Mouse (Mus musculus) Muller cell, postnatal 12 days (primary cell): Measurements from ENCODE around the gene Ppm1b.
A peak's percentile ranks its signal among the peaks of the same experiment; 100 is the strongest.
"Not testable (repeated sequence)": the region's sequence is repeated elsewhere in the genome, so short reads cannot be mapped to it uniquely, and the experiment has no call there.

Source experiments
- DNase-seq: peaks from one replicate; pipeline ENCODE4 v3.0.0-alpha.2; 2015; ENCODE audit errors: inconsistent ontology term

The Ppm1b gene

DNA sequence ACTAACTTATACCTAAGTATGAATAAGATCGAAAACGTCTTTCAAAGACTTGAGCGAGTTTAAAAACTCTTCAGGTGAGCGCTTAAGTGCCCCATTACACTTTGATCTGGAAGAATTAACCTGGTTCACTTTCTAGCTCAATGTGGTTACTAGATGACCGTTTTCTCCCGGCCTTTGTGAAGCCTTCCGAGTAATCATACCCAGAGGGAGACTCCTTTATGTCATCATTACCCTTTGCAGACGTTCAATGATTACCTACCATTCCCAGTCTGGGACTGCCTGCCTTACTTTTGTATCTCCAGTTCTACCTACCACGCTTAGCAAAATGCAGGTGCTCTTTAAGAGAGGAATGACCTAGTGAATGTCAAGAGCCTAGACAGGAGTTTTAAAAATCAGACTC lies at the start of gene Ppm1b:
Gene Ppm1b, plus strand, starts transcription at position 301 of the 400 bp plus-strand sequence.
- DNase-seq: no peak

DNA sequence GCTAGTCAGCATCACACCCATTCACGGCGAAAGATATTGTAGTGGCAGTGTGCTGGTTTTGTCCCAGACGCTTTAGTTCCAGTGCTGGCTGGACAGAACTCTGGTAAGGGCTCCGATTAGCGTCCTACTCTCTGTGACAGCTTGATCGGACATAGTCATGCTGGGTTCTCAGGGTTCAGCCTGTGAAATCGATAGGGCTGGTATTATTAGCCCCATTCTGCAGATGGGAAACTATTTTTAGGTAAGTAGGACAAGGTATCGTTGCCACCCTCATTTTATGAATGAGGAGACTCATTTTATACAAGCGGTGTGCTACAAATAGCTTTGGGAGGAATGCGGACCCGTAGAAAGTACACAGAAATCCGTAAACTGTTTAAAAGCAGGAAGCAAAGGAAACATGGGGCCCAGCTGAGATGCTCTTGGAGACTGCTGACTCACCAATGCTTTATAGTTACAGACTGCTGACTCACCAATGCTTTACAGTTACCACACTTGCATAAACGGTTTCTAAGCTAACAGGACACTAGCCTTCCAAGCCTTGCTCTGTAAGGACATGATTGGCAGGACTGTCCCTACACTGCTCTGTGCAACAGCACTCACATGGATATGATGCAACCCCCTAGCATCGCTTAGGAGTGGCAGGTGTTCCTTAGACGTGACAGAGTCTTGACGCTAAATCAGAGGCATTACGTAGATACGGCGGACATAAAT lies 34.7 kb upstream of the Ppm1b start:
- DNase-seq: no peak

DNA sequence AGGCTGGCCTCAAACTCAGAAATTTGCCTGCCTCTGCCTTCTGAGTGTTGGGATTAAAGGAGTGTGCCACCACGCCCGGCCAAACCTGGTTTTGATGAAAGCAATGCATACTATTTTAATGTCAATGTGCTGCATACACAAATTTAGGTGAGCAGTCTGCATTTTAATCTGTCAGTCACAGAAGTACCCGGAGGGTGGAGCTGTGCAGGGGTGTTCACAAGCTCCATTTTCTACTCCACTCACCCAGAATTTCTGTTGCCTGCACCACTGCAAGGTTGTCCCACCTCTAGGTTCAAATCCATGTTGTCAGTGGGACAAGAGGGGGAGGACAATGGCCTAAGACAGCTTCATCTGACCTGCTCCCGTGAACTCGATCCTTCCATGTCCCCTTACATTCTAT lies 31.8 kb upstream of the Ppm1b start:
- no peak for DNase-seq

DNA sequence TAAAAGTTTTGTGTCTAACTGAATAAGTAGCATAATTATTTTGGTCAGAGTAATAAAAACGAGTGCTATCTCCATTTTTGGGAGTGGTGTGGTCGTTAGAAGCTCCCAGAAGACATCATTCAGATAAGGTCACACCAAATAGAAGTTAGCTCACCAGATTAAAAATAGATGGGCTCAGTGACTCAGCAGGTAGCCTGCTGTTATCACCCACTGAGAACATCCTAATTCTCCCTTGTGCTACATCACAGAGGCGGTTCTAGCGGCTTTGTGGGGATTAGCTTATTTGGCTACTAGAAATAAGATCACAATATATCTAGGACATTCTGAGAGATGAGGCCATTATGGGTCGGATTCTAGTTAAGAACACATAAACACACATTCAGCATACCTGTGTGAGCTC lies 30.3 kb upstream of the Ppm1b start:
- no peak for DNase-seq

DNA sequence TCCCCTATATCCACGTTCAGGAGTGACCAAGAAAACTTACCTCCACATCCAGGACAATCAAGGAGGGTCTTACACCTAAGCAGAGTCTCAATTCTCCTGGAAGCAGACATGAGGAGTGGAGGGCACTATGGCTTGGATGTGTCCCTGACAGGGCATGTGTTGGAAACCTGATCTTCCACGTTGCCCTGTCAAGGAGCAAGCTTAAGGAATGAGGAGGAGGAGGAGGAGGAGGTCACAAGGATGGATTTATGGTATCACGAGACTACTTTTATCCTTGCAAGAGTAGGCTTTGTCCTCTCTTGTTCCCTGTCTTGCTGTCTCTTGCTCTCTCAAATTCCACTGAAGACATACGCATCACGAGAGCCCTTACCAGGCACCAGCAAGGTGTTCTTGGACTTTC lies 29.0 kb upstream of the Ppm1b start:
- DNase-seq: no peak

DNA sequence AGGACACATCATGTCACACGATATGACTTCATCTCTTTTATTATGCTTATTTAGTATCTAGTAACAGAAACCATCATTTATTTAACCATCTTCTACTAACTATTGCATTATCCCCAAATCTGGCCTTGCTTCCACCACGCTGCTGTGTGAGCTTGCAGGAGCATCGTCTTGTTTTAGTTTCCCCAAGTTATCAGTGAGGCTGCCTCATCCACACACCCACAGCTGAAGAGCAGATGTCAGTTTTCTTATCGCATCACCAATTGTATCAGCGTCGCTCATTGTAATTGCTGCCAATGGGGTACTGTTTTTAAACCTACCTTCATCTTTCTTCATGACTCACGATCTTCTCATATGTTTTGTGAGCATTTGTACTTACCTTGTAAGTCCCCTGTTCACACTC lies 23.6 kb upstream of the Ppm1b start:
- no peak for DNase-seq

DNA sequence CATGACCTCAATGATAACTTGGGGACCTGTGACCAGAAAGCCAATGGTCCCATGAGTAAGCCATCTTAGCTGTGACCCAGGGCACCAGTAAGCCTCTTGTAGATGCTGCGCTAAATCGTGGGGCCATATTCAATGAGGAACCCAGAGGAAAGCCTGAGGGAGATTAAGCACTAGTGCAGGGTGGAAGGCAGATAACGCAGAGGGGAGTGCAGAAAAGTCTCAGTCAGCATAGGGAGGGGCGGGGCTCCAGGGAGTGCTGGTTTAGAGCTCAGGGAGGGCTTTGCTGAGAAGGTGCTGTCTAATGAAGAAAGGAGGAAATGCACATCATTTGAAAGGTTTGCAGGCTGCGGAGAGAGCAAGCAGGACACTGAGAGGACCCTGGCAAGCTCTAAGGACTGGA lies 22.6 kb upstream of the Ppm1b start:
- no peak for DNase-seq

DNA sequence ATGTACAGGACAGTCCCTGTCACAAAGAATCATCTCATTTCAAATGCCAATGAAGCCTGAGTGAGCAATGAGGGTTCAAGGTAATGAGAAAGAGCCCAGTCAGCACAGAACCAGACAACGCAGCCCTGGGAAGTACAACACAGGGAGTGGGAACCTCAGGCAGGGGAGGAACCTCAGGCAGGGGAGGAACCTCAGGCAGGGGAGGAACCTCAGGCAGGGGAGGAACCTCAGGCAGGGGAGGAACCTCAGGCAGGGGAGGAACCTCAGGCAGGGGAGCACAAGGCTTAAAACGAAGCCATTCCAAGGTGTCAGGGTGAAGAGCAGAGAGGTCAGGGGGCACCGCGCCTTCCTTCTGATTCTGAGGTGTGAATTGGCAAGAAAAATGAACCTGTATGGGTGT lies 20.9 kb upstream of the Ppm1b start:
- not testable (repeated sequence) for DNase-seq

DNA sequence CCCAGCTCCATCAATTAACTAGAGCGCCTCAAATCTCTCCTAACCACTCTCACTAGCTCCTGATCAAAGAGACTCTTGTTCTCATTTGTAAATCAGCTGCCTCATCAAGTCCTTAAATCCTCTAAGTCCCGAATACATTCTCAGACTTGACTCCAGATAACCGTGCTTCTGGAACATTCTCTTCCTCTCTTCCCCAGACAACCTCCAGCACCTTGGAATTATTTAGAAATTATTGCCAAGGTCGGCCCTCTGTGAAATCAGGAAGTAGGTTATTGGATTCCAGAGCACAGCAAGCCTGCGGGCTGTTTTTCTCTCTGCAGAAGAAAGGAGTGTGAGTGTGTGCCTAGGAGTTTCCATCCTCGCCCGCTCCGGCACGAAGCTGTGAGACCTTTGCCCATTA lies 20.2 kb upstream of the Ppm1b start:
- DNase-seq: peak; percentile 42

DNA sequence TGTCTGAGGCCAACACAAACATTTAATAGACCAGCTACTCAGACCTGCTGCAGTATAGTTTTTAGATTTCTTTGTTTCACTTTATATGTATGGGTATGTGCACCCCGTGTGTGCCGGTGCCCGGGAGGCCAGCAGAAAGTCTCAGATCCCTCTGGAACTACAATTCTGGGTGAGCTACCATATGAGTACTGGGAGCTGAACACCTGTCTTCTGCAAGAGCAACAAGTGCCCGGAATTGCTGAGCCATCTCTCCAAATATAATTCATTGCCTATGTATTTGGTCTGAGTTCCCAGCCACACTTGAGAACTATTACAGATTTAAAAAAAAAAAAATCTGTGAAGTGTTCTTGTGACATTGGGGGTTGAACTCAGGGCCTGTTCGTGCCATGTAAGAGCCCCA lies 19.7 kb upstream of the Ppm1b start:
- no peak for DNase-seq

DNA sequence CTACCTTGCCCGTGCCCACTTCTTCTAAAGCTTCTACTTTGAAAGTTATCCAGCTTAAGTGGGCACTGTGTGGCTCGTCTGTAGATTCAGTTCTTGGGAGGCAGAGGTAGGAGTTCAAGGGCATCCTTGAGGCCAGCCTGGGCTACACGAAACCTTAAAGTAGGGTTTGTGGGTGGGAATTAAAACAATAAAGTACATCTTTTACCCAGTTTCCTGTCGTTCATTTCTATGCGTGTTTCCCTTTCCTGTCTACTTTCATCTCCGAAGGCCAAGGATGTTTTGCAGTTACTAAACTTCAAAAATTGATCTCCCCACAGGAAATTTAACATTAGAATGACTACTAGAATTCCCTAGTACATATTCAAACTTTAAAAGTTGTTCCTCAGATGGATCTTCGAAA lies 19.3 kb upstream of the Ppm1b start:
- no peak for DNase-seq

DNA sequence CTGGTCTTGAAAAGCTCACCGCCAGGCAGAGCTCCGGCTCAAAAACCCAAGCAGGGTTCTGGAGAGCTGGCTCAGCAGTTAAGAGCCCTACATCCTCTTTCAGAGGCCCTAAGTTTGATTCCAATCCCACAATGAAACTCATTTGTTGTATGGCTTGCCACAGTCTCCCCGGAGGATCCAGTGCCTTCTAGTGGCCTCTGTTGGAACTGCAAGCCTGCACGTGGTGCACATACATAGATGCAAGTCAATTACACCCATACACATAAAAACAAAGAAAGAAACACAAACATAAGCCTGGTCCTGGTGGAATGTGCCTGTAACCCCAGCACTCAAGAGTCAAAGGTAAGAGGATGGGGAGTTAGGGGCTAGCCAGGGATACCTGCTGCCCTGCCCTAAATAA lies 18.3 kb upstream of the Ppm1b start:
- DNase-seq: no peak

DNA sequence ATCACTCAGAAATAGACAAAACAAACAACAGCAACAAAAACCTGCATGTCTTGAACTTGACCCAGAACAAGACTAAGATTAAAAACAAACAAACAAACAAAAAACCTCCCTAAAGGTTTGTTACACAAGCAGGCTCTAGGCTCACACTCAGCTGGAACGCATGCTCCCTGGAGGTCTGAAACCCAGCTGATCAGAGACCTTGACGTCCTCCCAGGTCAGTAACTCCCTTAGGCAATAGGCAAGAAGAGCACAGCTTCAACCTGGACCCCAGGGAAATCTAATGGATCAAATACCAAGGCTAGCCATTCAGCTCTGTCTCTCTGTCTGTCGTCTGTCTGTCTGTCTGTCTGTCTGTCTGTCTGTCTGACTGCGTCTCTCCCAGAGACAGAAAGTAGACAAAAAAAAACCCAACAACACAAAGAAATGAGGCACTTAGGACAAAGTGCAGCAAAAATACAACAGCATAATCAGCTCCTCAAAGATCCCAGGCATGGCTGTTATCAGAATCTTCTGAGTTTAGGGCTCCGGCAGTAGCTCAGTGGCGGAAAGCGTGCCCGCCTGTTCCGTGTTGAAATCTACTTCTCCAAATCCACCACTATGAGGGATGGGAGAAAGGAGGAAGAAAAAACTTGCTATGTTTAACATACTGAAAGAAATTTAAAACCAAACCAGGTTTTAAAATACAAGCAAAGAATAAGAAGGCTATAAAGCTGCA lies 16.4 kb upstream of the Ppm1b start:
- DNase-seq: no peak

DNA sequence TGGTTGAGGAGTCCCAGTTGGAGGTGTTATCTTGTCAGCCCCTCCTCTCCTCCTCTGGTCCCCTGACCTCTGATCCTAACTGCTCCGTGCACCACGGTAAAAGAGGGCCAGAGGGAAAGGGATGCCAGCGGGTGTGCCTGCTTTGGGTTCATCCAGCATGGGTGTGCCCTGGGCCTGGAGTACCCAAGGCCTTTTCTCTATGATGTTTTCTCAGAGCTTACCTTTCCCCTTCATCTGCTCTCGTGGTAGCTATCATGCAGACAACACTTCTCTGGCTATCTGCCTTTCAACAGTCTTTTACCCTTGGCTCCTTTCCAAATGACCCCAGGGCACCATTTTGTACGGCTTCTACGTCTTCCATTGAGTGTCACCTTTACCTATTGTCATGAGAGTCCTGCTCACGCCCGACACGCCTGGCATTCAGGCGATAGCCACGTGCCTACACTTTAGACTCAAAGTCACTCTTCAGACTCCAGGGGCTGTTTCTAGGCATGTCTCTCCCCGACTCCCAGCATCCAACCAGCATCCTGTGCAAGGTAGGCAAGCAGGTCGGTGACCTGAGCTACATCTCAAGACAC lies 15.2 kb upstream of the Ppm1b start:
- no peak for DNase-seq

DNA sequence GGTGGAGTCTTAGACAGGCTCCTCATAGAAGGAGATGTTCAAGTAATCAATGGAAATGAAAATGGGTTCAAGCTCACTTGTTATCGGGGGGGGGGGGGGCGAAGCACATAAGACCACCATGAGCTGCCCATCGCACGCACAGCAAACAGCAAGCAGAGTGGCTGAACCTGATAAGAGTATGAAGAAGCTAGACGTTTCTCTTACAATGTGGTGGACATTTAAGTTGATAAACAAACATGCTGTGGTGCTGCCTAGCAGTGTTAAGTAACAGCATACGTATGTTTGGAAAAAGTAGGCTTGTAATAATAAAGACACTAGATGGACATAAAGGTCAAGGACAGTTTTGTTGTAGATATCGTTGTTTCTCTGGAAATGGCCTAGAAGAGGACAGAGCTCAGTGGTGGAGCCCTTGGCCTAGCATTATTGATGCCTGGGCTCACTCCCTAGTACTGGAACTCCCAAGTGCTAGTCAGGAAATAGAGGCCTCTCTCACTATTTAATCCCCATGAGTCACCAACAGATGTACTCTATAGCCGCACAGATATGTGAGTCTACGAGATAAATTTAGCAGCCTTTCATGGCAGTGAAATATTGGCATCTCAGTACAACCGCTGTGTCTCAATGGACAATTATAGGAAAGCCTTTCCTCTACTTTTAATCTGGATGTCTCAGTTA lies 14.0 kb upstream of the Ppm1b start:
- no peak for DNase-seq

DNA sequence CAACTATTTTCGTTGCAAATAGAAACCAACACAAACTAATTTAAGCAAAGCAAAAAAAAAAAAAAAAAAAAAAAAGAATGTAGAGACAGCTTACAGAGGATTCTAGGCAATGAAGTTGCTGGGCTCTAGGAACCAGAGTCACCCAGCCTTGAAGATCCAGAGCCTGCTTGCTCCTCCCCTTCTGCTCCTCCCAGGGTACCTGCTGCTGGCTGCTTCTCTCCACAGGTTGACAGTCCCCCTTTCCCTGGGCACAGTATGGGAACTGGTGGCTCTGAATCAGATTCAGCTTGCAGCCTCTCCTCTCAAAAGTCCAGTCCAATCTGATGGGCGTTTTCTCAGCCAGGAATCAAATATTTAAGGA lies 13.5 kb upstream of the Ppm1b start:
- DNase-seq: no peak

DNA sequence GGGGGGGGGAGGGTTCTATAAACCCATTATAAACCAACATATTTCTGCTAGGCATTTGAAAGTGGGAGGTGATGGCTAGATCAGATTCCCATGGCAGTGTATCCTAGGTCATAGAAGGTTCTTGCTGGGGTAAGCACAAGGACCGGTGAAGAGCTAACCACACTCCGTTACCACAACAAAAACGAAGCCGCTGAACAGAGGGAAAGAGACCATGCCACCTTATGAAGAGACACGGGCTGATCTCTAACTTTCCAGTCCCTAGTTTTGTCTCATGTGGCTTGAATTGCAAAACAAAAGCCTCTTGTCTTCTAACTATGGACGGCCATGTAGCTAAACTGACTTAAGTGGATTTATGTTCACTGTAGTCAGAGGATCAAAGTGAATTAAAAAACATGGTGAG lies 12.2 kb upstream of the Ppm1b start:
- no peak for DNase-seq

DNA sequence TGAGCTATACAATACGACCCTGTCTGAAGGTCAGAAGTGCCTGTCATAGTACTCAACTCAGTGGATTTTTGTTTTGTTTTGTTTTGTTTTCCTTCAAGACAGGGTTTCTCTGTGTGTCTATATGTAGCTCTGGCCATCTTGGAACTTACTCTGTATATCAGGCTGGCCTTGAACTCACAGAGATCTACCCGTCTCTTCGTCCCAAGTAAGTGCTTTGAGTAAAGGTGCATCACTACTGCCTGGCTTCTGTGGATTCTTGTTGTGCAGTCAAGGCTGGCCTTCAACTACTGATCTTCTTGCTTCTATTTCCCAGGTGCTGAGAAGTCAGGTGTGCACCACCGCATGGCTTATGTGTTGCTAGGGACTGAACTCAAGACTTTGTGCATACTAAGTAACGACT lies 4.0 kb upstream of the Ppm1b start:
- no peak for DNase-seq

DNA sequence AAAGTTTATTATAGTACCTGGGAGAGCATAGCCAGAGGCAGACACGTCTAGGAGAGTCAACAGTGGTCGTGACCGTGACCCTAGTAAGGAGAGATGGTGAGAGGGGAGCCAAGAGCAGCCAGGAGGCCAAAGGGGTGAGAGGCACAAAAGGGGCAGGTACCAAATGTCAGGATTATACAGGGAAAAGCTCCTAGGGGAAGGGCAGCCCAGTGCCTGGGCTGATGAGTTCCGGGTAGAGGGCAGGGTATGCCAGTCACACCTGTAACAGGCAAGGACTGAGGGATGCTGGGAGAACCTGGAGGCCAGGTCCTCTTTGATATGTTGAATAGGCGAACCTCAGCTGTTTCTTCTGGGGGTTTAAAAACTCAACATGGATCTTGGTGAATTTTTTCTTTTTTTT lies 2.8 kb upstream of the Ppm1b start:
- DNase-seq: no peak

DNA sequence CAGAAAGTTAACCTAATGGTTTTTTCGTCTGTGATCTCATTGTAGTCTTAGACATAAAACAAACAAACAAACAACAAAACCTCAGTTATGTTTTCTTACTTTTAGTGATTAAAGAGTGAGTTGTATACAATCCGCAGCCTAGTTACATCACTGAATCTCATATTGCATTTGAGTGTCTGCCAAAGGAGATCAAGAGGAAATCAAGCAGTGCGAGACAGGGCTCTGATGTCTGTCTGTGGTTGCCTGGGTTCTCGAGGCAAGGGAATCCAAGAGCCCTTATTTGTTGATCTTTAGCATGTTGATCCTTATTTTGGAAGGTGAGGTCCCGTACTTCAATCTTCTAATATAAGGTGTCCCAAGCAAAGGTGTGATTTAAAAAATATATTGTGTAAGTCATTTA lies 1.7 kb upstream of the Ppm1b start:
- no peak for DNase-seq

DNA sequence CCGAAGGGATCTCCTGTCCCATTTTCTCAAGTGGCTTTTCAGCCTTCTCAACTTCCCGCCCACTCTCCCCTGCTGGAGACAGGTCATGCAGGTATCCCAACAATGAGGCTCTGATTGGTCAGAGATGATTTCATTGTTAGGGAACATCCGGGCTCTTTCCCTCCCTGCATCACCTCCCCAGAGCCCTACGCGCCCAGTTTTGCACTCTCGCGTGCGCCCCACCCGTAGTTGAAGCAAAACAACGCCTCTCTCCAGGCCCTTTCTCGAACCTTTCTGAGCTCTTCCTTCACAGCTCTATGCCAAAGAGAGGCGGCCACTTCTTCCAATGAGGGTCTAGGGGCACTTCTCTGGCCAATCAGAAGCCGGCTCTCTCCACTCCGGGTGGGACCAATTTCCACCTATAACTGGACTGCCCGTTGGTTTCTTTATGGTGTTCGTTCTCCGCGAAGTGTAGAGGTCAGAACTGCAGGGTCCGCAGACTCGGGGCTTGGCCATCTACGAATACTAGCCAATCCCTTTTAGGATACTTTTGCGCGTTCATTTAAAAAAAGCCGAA lies 468 bp downstream of the Ppm1b start:
- peak; percentile 98 for DNase-seq

DNA sequence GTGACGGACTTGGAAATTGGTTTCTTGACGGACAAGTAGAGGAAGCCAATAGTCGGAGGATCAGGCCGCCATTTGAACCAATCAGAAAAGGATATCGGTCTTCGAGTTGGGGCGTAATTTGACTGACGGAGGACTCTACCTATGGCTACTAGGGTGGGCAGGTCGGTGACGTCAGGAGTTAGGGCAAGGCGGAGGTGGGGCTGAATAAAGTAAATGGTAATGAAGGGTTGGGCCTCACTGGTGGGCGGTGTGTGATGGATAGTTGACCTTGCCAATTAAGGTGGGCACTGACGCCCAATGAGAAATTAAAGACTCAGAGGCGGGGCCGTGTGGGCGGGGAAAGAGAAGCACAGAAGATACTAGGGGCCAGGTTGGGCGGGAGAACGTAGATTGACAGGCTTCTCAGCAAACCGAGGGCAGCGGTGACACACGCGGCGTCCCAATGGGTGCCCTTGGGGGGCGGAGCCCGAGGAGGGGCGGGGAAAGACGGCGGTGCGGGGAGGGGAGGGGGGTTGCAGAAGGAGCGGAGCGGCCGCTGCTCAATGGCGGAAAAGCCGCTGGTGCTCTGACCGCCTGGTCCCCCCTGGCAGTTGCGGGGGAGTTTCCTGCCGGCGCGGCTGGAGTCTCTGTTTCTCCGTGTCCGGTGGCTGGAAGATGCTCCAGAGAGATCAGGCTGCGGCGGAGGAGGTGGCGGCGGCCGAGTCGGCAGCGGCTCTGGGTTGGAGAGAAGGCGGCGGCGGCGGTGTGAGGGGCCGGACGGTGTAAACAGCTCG lies 1.1 kb downstream of the Ppm1b start:
- DNase-seq: peak; percentile 100
